Mouse (Mus musculus): ENCODE results near the gene Erap1. TPM values are rescaled to one million over a fixed set of nuclear protein-coding genes. Genes with fewer than 3 reads are reported as not detected.
"Not testable (repeated sequence)": the region's sequence is repeated elsewhere in the genome, so short reads cannot be mapped to it uniquely, and the experiment has no call there.

Erap1 gene
- 14.9 and 16.9 TPM in 2 replicates for polyA plus RNA-seq (2015; fragmentation: Nextera tagmentation; extraction: Ambion mirVana)

GRCm38 (mm10) chr13:74638793-74639711 is at the start of gene Erap1:
Gene Erap1, plus strand, starts transcription at chr13:74639568.
- Histone ChIP-seq H3K4me3 (ENCODE audit: low read depth, low read length) (peak within 1 kb of the TSS; percentile 97), H3K9me3 (replicated peaks; ENCODE audit: control insufficient read depth, low read length) (no peaks in the 10 kb centered on the region), H3K9ac (ENCODE audit: low read depth, low read length) (peak within 1 kb of the TSS; percentile 95), H3K27me3 (ENCODE audit: control insufficient read depth, insufficient read depth, low read depth, low read length) (no peaks in the 10 kb centered on the region), H3K27ac (ENCODE audit: low read length) (peak within 1 kb of the TSS; percentile 89), H3K4me1 (ENCODE audit: control insufficient read depth, low read depth, low read length) (no peaks in the 10 kb centered on the region; the same call in 1 of the 2 replicates), H3K36me3 (ENCODE audit: control insufficient read depth, insufficient read depth) (no peaks in the 10 kb centered on the region), H3K4me2 (ENCODE audit: low read depth, low read length) (peak within 1 kb of the TSS; percentile 88)
- under 1% methylated on average over 12 of the region's 12 CpGs for WGBS (ENCODE audit: insufficient replicate concordance)
- peak; percentile 50 for ATAC-seq (ENCODE audit: low read depth)

DNA sequence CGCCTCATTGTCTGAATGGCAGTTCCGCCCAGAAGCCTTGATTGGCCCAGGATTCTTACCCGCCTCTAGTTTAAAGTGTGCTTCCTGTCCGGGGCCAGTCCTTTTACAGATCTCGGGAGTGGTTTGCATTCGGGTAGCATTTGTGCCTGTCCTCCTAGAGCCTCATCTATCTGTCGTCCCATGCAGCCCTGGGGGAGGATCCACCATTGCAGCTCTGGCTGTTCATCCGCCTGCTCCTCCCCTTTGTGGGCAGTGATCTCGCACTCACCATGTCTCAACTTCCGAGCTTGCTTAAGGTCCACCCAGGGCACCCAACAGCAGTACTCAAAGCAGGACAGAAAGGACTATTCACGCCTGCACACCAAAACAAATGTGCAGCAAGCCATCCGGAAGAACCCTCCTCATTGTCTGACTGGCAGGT is 48.0 kb upstream of the Erap1 start:
- H3K27ac ChIP-seq (ENCODE audit: low read length); H3K4me1 ChIP-seq (ENCODE audit: control insufficient read depth, low read depth, low read length); H3K27me3 ChIP-seq (ENCODE audit: control insufficient read depth, insufficient read depth, low read depth, low read length); H3K9me3 ChIP-seq (replicated peaks; ENCODE audit: control insufficient read depth, low read length); H3K9ac ChIP-seq (ENCODE audit: low read depth, low read length); H3K36me3 ChIP-seq (ENCODE audit: control insufficient read depth, insufficient read depth); H3K4me2 ChIP-seq (ENCODE audit: low read depth, low read length); H3K4me3 ChIP-seq (ENCODE audit: low read depth, low read length): not testable (repeated sequence)
- 48% methylated on average over 12 of the region's 12 CpGs for WGBS (ENCODE audit: insufficient replicate concordance)
- ATAC-seq (ENCODE audit: low read depth) = 0 out of 2 replicates have a peak, but pooled peaks have one; percentile 11

- not testable (repeated sequence) for H3K9ac ChIP-seq (ENCODE audit: low read depth, low read length); H3K36me3 ChIP-seq (ENCODE audit: control insufficient read depth, insufficient read depth); H3K4me2 ChIP-seq (ENCODE audit: low read depth, low read length); H3K4me3 ChIP-seq (ENCODE audit: low read depth, low read length); ATAC-seq (ENCODE audit: low read depth); H3K4me1 ChIP-seq (ENCODE audit: control insufficient read depth, low read depth, low read length); H3K9me3 ChIP-seq (replicated peaks; ENCODE audit: control insufficient read depth, low read length); H3K27ac ChIP-seq (ENCODE audit: low read length); H3K27me3 ChIP-seq (ENCODE audit: control insufficient read depth, insufficient read depth, low read depth, low read length)
- 50% methylated on average over 2 of the region's 2 CpGs for whole genome bisulfite sequencing (ENCODE audit: insufficient replicate concordance)
These were observed 47.5 kb upstream of the Erap1 start for GRCm38 (mm10) chr13:74591828-74592227.

DNA sequence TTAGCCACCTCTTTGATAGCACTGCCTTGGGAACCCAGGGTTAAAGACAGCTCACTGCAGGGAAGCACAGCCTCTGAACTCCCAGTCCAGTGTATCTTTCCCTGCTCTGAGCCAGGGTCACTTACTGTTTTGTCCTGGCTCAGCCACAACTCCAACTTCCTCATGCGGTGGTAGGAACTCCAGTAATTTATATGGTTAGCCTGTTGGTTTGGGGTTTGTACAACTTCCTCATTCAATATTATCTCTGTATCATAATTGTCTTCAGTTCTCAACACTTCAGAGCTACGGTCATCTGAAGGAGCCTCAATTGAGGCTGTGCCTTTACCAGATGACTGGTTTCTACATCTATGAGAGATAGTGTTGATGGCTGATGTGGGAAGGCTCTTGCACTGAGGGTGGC is 42.3 kb upstream of the Erap1 start:
- not testable (repeated sequence) for H3K27me3 ChIP-seq (ENCODE audit: control insufficient read depth, insufficient read depth, low read depth, low read length); H3K9me3 ChIP-seq (replicated peaks; ENCODE audit: control insufficient read depth, low read length); ATAC-seq (ENCODE audit: low read depth); H3K9ac ChIP-seq (ENCODE audit: low read depth, low read length); H3K4me2 ChIP-seq (ENCODE audit: low read depth, low read length); H3K27ac ChIP-seq (ENCODE audit: low read length); H3K4me1 ChIP-seq (ENCODE audit: control insufficient read depth, low read depth, low read length); H3K4me3 ChIP-seq (ENCODE audit: low read depth, low read length); H3K36me3 ChIP-seq (ENCODE audit: control insufficient read depth, insufficient read depth)
- WGBS (ENCODE audit: insufficient replicate concordance) = 17% methylated on average over 2 of the region's 2 CpGs

GRCm38 (mm10) chr13:74601776-74602175 is 37.6 kb upstream of the Erap1 start:
- not testable (repeated sequence) for H3K9me3 ChIP-seq (replicated peaks; ENCODE audit: control insufficient read depth, low read length); H3K9ac ChIP-seq (ENCODE audit: low read depth, low read length); H3K4me1 ChIP-seq (ENCODE audit: control insufficient read depth, low read depth, low read length); H3K36me3 ChIP-seq (ENCODE audit: control insufficient read depth, insufficient read depth); H3K4me3 ChIP-seq (ENCODE audit: low read depth, low read length); H3K4me2 ChIP-seq (ENCODE audit: low read depth, low read length); H3K27me3 ChIP-seq (ENCODE audit: control insufficient read depth, insufficient read depth, low read depth, low read length); ATAC-seq (ENCODE audit: low read depth); H3K27ac ChIP-seq (ENCODE audit: low read length)
- no CpG with 5 or more reads among the region's 1 CpGs for WGBS (ENCODE audit: insufficient replicate concordance)

GRCm38 (mm10) chr13:74617163-74618019 is 22.0 kb upstream of the Erap1 start:
- peak; percentile 92 for ATAC-seq (ENCODE audit: low read depth)
- 4% methylated on average over 22 of the region's 22 CpGs for WGBS (ENCODE audit: insufficient replicate concordance)
- peak overlapping the region; percentile 55 for H3K9ac ChIP-seq (ENCODE audit: low read depth, low read length)
- peak overlapping the region; percentile 86 for H3K27ac ChIP-seq (ENCODE audit: low read length)
- not testable (repeated sequence) for H3K4me1 ChIP-seq (ENCODE audit: control insufficient read depth, low read depth, low read length); H3K36me3 ChIP-seq (ENCODE audit: control insufficient read depth, insufficient read depth); H3K9me3 ChIP-seq (replicated peaks; ENCODE audit: control insufficient read depth, low read length); H3K27me3 ChIP-seq (ENCODE audit: control insufficient read depth, insufficient read depth, low read depth, low read length)
- H3K4me2 ChIP-seq (ENCODE audit: low read depth, low read length) = peak overlapping the region; percentile 70
- peak overlapping the region; percentile 63 for H3K4me3 ChIP-seq (ENCODE audit: low read depth, low read length)

DNA sequence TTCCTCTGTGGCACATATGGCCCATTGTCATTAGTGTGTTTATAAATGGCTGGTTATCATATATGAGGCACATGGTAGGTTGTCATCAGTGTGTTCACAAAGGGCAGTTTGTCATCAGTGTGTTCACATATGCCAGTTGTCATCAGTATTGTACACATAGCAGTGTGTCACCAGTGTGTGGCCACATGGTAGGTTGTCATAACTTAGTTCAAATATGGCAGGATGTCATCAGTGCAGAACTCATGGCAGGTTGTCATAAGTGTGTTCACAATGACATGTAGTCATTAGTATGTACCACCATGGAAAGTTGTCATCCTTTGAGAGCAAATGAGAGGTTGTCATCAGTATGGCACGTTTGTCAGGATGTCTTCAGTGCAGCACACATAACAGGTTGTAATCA is 7.0 kb upstream of the Erap1 start:
- Histone ChIP-seq H3K9ac (ENCODE audit: low read depth, low read length) (no peak overlapping the region), H3K4me1 (ENCODE audit: control insufficient read depth, low read depth, low read length) (no peaks in the 10 kb centered on the region), H3K27ac (ENCODE audit: low read length) (no peak overlapping the region), H3K4me2 (ENCODE audit: low read depth, low read length) (no peak overlapping the region), H3K4me3 (ENCODE audit: low read depth, low read length) (no peak overlapping the region), H3K36me3 (ENCODE audit: control insufficient read depth, insufficient read depth) (no peaks in the 10 kb centered on the region), H3K9me3 (replicated peaks; ENCODE audit: control insufficient read depth, low read length) (no peaks in the 10 kb centered on the region), H3K27me3 (ENCODE audit: control insufficient read depth, insufficient read depth, low read depth, low read length) (no peaks in the 10 kb centered on the region)
- 54% methylated on average over 1 of the region's 1 CpGs for whole genome bisulfite sequencing (ENCODE audit: insufficient replicate concordance)
- ATAC-seq (ENCODE audit: low read depth) = no peak

DNA sequence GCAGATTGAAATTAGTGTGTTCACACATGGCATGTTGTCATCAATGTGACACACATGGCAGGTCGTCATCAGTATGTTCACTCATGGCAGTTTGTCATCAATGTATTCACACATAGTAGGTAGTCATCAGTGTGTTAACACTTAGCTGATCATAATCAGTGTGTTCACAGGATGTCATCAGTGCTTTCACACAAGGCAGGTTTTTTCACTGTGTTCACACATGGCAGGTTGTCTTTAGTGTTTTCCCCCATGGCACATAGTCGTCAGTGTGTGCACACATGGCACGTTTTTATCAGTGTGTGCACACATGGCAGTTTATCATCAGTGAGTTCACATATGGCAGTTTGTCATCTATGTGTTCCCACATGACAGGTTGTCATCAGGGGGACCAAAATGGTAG is 6.5 kb upstream of the Erap1 start:
- H3K9ac ChIP-seq (ENCODE audit: low read depth, low read length) = no peak overlapping the region
- WGBS (ENCODE audit: insufficient replicate concordance) = 48% methylated on average over 3 of the region's 3 CpGs
- ATAC-seq (ENCODE audit: low read depth) = no peak
- H3K36me3 ChIP-seq (ENCODE audit: control insufficient read depth, insufficient read depth) = no peaks in the 10 kb centered on the region
- no peaks in the 10 kb centered on the region for H3K27me3 ChIP-seq (ENCODE audit: control insufficient read depth, insufficient read depth, low read depth, low read length)
- H3K27ac ChIP-seq (ENCODE audit: low read length) = no peak overlapping the region
- H3K4me3 ChIP-seq (ENCODE audit: low read depth, low read length) = no peak overlapping the region
- H3K9me3 ChIP-seq (replicated peaks; ENCODE audit: control insufficient read depth, low read length) = no peaks in the 10 kb centered on the region
- H3K4me2 ChIP-seq (ENCODE audit: low read depth, low read length) = no peak overlapping the region
- H3K4me1 ChIP-seq (ENCODE audit: control insufficient read depth, low read depth, low read length) = no peaks in the 10 kb centered on the region
